Mouse (Mus musculus): Measurements from ENCODE around the gene Pkig. TPM values are rescaled to one million over a fixed set of nuclear protein-coding genes. Genes with fewer than 3 reads are reported as not detected.

Pkig gene
- total and polyA plus RNA-seq, 3 experiments: 79.5 to 160 TPM; not detected in 1

DNA sequence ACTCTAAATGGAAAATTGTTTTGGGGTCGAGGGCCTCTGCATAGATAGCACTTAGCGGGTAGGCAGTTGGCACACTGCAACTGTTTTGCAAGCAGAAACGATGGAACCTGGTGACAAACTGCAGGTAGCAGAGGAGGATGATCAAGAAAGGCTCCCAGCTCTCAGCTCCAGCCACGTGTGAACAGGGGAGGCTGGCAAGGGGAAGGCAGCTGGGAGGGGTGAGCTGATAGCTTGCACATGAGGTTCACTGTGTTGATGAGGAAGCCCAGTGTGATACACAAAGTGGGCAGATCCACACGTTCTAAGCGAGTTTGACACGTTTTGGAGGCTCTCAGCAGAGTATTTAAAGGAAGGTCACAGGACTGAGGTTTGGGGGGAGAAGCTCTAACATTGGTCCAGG is 54.3 kb downstream of the Pkig start:
- Histone ChIP-seq H3K79me2 (ENCODE audit: control insufficient read depth, insufficient read depth, low read length, poor library complexity) (no peaks in the 10 kb centered on the region), H3K9ac (ENCODE audit: control insufficient read depth, low read depth, low read length, poor library complexity, severe bottlenecking) (no peak overlapping the region), H3K27me3 (ENCODE audit: control insufficient read depth in 1 of 2, insufficient read depth in 2 of 2, low read length in 2 of 2) (no peaks in the 10 kb centered on the region), H3K9me3 (replicated peaks; ENCODE audit: insufficient read depth, low read length) (no peaks in the 10 kb centered on the region), H3K36me3 (ENCODE audit: control insufficient read depth in 1 of 2, insufficient read depth in 2 of 2, low read length in 2 of 2) (peaks cover 0 to 38% of the 10 kb centered on the region in 2 experiments; a peak in 2 of 4 replicates), H3K4me1 (ENCODE audit: control insufficient read depth in 1 of 2, insufficient read depth in 2 of 2, low read length in 2 of 2) (peaks cover 33 to 36% of the 10 kb centered on the region in 2 experiments), H3K4me3 (ENCODE audit: control insufficient read depth in 1 of 2, insufficient read depth in 1 of 2, low read depth in 2 of 2, low read length in 2 of 2) (no peak overlapping the region), H3K27ac (ENCODE audit: control insufficient read depth, low read depth, low read length) (0 out of 2 replicates have a peak overlapping the region, but pooled peaks have one; percentile 8)
- DNase-seq (ENCODE audit: low read depth, low spot score): no peak
- TF ChIP-seq MAX (IDR thresholded peaks at IDR 0.05; ENCODE audit: low read length): peak; percentile 56; the same call in 1 of the 2 replicates
- TF ChIP-seq MXI1 (IDR thresholded peaks at IDR 0.05; ENCODE audit: low read depth, low read length): peak; percentile 78
- TF ChIP-seq POLR2AphosphoS5 (IDR thresholded peaks at IDR 0.05; ENCODE audit: borderline replicate concordance, low read depth, low read length): no peak

- no peaks in the 10 kb centered on the region for H3K79me2 ChIP-seq (ENCODE audit: control insufficient read depth, insufficient read depth, low read length, poor library complexity)
- no peaks in the 10 kb centered on the region for H3K9me3 ChIP-seq (replicated peaks; ENCODE audit: insufficient read depth, low read length)
- peaks cover 29 to 35% of the 10 kb centered on the region in 2 experiments for H3K4me1 ChIP-seq (ENCODE audit: control insufficient read depth in 1 of 2, insufficient read depth in 2 of 2, low read length in 2 of 2)
- DNase-seq (ENCODE audit: low read depth, low spot score): no peak
- TF ChIP-seq POLR2AphosphoS5 (IDR thresholded peaks at IDR 0.05; ENCODE audit: borderline replicate concordance, low read depth, low read length) (no peak), ELF1 (IDR thresholded peaks at IDR 0.05; ENCODE audit: low read depth, low read length) (no peak), GABPA (IDR thresholded peaks at IDR 0.05; ENCODE audit: low read depth, low read length) (no peak), BHLHE40 (IDR thresholded peaks at IDR 0.05; ENCODE audit: borderline replicate concordance, low read depth, low read length) (no peak), ZC3H11A (IDR thresholded peaks at IDR 0.05; ENCODE audit: low read depth, low read length) (no peak), TCF12 (IDR thresholded peaks at IDR 0.05; ENCODE audit: low read depth, low read length) (no peak), SIN3A (IDR thresholded peaks at IDR 0.05; ENCODE audit: low read length) (no peak), RCOR1 (IDR thresholded peaks at IDR 0.05; ENCODE audit: low read depth, low read length) (no peak), MYC (IDR thresholded peaks at IDR 0.05; ENCODE audit: low read depth, low read length) (no peak; the same call in 1 of the 2 replicates), UBTF (IDR thresholded peaks at IDR 0.05; ENCODE audit: borderline replicate concordance, insufficient read depth, low read depth, low read length) (no peak), JUND (IDR thresholded peaks at IDR 0.05; ENCODE audit: low read depth, low read length) (no peak), HCFC1 (IDR thresholded peaks at IDR 0.05; ENCODE audit: low read depth, low read length) (no peak), TAL1 (IDR thresholded peaks at IDR 0.05; ENCODE audit: low read length) (no peak)
- H3K27ac ChIP-seq (ENCODE audit: control insufficient read depth, low read depth, low read length): 0 out of 2 replicates have a peak overlapping the region, but pooled peaks have one; percentile 8
- no peaks in the 10 kb centered on the region for H3K27me3 ChIP-seq (ENCODE audit: control insufficient read depth in 1 of 2, insufficient read depth in 2 of 2, low read length in 2 of 2)
- no peak overlapping the region for H3K4me3 ChIP-seq (ENCODE audit: control insufficient read depth in 1 of 2, insufficient read depth in 1 of 2, low read depth in 2 of 2, low read length in 2 of 2)
- no peak overlapping the region for H3K9ac ChIP-seq (ENCODE audit: control insufficient read depth, low read depth, low read length, poor library complexity, severe bottlenecking)
- peaks cover 0 to 34% of the 10 kb centered on the region in 2 experiments; a peak in 2 of 4 replicates for H3K36me3 ChIP-seq (ENCODE audit: control insufficient read depth in 1 of 2, insufficient read depth in 2 of 2, low read length in 2 of 2)
Observed at GRCm38 (mm10) chr2:163712874-163713273, 54.7 kb downstream of the Pkig start.
